Mouse (Mus musculus) C2C12 (cell line): ENCODE data around the gene Sult5a1.

Source experiments
- CTCF ChIP-seq: IDR thresholded peaks from one replicate; pipeline ENCODE4 v1.5.1; 2011; ENCODE audit not compliant: control insufficient read depth, insufficient read depth, insufficient read length
- FOSL1 ChIP-seq: IDR thresholded peaks from one replicate; pipeline ENCODE4 v1.8.0; 2011; ENCODE audit warnings: mild to moderate bottlenecking, low read length; ENCODE audit not compliant: poor library complexity, insufficient read depth, severe bottlenecking
- USF1 ChIP-seq: IDR thresholded peaks from one replicate; pipeline ENCODE4 v1.6.1; 2011; ENCODE audit warnings: low read depth, mild to moderate bottlenecking, control low read depth, moderate library complexity

DNA sequence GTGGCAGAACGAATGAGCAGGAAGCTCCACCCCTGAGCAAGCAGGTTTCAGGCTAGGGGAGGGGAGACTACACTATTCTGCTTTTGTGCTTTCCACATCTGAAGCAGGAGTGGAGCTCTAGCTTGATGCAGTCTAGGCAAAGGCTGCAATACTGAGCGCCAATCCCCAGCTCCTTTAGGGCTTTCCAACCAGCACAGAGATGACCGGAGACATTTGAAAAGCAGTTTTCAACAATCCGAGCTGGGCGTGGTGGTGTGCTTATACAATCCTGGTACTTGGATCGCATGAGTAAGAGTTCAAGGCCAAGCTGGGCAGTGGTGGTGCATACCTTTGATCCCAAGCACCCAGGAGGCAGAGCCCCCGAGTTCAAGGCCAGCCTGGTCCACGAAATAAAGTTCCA is 33.8 kb upstream of the Sult5a1 start:
- TF ChIP-seq CTCF, result no peak
- no peak for TF ChIP-seq FOSL1
- no peak for TF ChIP-seq USF1
